Mouse (Mus musculus): ENCODE data around the gene Dcaf8. TPM values are rescaled to one million over a fixed set of nuclear protein-coding genes. Genes with fewer than 3 reads are reported as not detected.
A peak's percentile ranks its signal among the peaks of the same experiment; 100 is the strongest.

Dcaf8 gene
- total and polyA plus RNA-seq, 2 experiments from 2014 or later, result 62.7 to 76.8 TPM

DNA sequence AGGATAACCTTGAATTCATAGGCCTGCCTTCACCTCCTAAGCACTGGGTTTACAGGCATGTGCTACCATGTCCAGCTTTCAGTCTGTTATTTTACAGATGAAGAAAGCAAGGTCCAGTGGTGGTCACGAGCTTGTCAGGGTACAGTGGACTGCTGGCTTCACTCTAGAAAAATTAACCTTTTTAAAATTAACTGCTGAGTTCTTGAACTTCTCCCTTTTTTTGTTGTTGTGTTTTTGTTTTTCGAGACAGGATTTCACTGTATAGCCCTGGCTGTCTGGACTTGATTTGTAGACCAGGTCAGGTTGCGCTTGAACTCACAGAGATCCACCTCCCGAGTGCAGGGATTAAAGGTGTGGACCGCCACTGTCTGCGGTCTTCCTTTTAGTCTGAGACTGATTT, 15.1 kb downstream of the Dcaf8 start:
- no peaks in the 10 kb centered on the region for H3K9me3 ChIP-seq (ENCODE audit: low read length)
- no peak for TF ChIP-seq CTCF (IDR thresholded peaks at IDR 0.05; ENCODE audit: low read depth)
- H3K27ac ChIP-seq (ENCODE audit: low read depth, low read length), result no peak overlapping the region
- no peak for DNase-seq
- H3K9ac ChIP-seq, result no peak overlapping the region
- 86% methylated on average over 6 of the region's 6 CpGs for WGBS
- H3K4me1 ChIP-seq (ENCODE audit: insufficient read depth), result no peaks in the 10 kb centered on the region
- H3K27me3 ChIP-seq (ENCODE audit: insufficient read depth, low read length), result no peaks in the 10 kb centered on the region
- peaks cover 17% of the 10 kb centered on the region for H3K36me3 ChIP-seq (ENCODE audit: insufficient read depth)
- H3K4me3 ChIP-seq (ENCODE audit: low read depth, low read length), result no peak overlapping the region
- no peak for ATAC-seq
- H3K4me2 ChIP-seq (ENCODE audit: low read depth), result no peak overlapping the region

DNA sequence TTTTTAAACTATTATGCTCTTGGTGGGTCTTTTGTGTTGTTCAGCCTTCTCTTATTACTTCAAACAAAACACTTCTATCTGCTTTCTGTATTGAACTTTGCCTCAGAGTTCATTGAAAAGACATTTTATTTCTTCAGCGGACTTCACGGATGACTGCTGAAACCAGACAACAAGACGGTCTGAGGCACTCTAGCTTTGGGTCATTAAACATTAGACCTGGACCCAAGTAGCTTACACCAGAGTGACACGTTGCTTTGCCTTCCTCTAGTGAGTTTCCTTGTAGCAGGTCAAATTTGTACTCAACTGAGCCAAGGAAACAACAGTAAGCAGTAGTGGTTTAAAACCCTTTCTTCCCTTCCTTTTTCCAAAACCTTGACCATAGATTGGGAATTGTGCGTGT, 20.0 kb downstream of the Dcaf8 start:
- TF ChIP-seq CTCF (IDR thresholded peaks at IDR 0.05; ENCODE audit: low read depth), result no peak
- Histone ChIP-seq H3K9ac (no peak overlapping the region), H3K4me1 (ENCODE audit: insufficient read depth) (no peaks in the 10 kb centered on the region), H3K27me3 (ENCODE audit: insufficient read depth, low read length) (no peaks in the 10 kb centered on the region), H3K27ac (ENCODE audit: low read depth, low read length) (no peak overlapping the region), H3K4me2 (ENCODE audit: low read depth) (no peak overlapping the region), H3K36me3 (ENCODE audit: insufficient read depth) (peaks cover 37% of the 10 kb centered on the region), H3K9me3 (ENCODE audit: low read length) (no peaks in the 10 kb centered on the region), H3K4me3 (ENCODE audit: low read depth, low read length) (no peak overlapping the region)
- WGBS, result 68% methylated on average over 5 of the region's 5 CpGs
- no peak for DNase-seq
- no peak for ATAC-seq

DNA sequence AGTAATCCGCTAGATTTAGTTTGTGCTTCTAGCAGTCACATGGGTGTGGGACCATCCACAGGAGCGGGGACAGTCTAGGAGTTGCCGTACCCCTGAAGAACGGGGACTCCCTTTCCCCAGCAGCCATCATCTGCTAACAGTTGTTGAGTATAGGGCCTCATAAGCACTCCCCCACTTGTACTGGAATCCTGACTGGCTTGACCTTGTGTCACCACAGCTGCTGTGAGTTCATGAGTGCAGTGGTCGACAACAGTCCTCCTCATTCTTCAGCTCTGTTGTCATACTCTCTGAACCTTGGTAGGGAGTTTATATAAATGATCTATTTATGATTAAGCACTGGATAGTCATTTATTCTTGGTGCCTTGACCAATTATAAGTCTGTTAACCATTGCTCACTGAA, 21.9 kb downstream of the Dcaf8 start:
- no peak for DNase-seq
- no peak for TF ChIP-seq CTCF (IDR thresholded peaks at IDR 0.05; ENCODE audit: low read depth)
- H3K27ac ChIP-seq (ENCODE audit: low read depth, low read length), result no peak overlapping the region
- no peaks in the 10 kb centered on the region for H3K9me3 ChIP-seq (ENCODE audit: low read length)
- no peak overlapping the region for H3K4me2 ChIP-seq (ENCODE audit: low read depth)
- H3K4me1 ChIP-seq (ENCODE audit: insufficient read depth), result no peaks in the 10 kb centered on the region
- 98% methylated on average over 5 of the region's 5 CpGs for WGBS
- H3K36me3 ChIP-seq (ENCODE audit: insufficient read depth), result peaks cover 54% of the 10 kb centered on the region
- no peak for ATAC-seq
- H3K9ac ChIP-seq, result no peak overlapping the region
- no peak overlapping the region for H3K4me3 ChIP-seq (ENCODE audit: low read depth, low read length)
- no peaks in the 10 kb centered on the region for H3K27me3 ChIP-seq (ENCODE audit: insufficient read depth, low read length)

DNA sequence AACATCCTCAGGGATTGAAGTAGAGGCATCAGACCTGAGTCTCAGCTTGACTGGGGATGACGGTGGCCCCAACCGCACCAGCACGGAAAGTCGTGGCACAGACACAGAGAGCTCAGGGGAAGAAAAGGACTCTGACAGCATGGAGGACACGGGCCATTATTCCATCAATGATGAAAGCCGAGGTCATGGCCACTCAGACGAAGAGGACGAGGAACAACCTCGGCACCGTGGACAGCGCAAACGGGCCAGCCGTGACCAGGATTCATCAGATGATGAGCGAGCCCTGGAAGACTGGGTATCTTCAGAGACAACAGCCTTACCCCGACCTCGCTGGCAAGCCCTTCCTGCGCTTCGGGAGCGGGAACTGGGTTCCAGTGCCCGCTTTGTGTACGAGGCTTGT, 24.5 kb downstream of the Dcaf8 start:
- DNase-seq (no peak), ATAC-seq (no peak)
- WGBS, result 92% methylated on average over 21 of the region's 21 CpGs
- H3K9ac ChIP-seq, result no peak overlapping the region
- H3K4me2 ChIP-seq (ENCODE audit: low read depth), result no peak overlapping the region
- TF ChIP-seq CTCF (IDR thresholded peaks at IDR 0.05; ENCODE audit: low read depth), result no peak
- peaks cover 61% of the 10 kb centered on the region for H3K36me3 ChIP-seq (ENCODE audit: insufficient read depth)
- H3K9me3 ChIP-seq (ENCODE audit: low read length), result no peaks in the 10 kb centered on the region
- no peaks in the 10 kb centered on the region for H3K4me1 ChIP-seq (ENCODE audit: insufficient read depth)
- no peak overlapping the region for H3K4me3 ChIP-seq (ENCODE audit: low read depth, low read length)
- H3K27ac ChIP-seq (ENCODE audit: low read depth, low read length), result no peak overlapping the region
- no peaks in the 10 kb centered on the region for H3K27me3 ChIP-seq (ENCODE audit: insufficient read depth, low read length)

DNA sequence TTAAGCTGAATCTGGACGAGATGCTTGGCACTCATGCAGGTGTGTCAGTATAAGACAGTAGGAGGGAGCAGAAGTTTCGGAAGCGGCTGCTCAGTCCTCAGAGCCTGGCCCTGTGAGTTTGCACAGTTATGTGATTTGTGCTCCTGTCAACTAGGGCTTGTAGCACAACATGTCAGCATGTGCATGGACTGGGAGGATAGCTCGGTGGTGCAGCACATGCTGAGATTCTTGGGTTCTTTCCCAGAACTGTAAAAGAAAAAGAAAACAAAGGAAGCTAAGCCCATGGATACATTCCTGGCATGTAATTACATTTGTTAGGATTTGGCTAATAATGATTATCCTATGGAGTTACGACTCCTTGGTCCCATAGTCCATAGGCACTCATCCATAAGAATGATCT, 25.3 kb downstream of the Dcaf8 start:
- no peak overlapping the region for H3K9ac ChIP-seq
- no peak overlapping the region for H3K4me3 ChIP-seq (ENCODE audit: low read depth, low read length)
- peaks cover 64% of the 10 kb centered on the region for H3K36me3 ChIP-seq (ENCODE audit: insufficient read depth)
- peak; percentile 87 for ATAC-seq
- no peak for TF ChIP-seq CTCF (IDR thresholded peaks at IDR 0.05; ENCODE audit: low read depth)
- 43% methylated on average over 5 of the region's 5 CpGs for WGBS
- no peaks in the 10 kb centered on the region for H3K9me3 ChIP-seq (ENCODE audit: low read length)
- H3K4me2 ChIP-seq (ENCODE audit: low read depth), result no peak overlapping the region
- H3K4me1 ChIP-seq (ENCODE audit: insufficient read depth), result no peaks in the 10 kb centered on the region
- no peak for DNase-seq
- no peaks in the 10 kb centered on the region for H3K27me3 ChIP-seq (ENCODE audit: insufficient read depth, low read length)
- H3K27ac ChIP-seq (ENCODE audit: low read depth, low read length), result no peak overlapping the region

DNA sequence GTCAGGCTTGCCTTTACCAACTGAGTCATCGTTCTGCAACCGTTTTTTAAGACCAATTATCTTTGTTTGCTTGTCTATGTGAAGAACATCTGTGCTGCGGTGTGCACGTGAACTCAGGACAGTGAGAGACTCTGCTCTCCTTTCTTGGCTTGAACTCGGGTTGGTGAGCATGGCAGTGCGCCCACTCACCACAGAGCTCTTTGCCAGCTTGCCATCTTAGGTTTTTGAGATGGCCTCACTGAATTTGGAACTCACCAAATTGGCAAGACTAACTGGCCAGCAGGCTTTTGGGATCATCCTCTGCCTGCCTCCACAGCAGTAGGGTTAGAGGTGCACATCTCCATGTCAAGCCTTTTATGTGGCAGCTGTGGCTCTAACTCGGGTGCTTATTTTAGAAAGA, 29.9 kb downstream of the Dcaf8 start:
- ATAC-seq (no peak), DNase-seq (no peak)
- Histone ChIP-seq H3K4me3 (ENCODE audit: low read depth, low read length) (no peak overlapping the region), H3K4me1 (ENCODE audit: insufficient read depth) (no peaks in the 10 kb centered on the region), H3K36me3 (ENCODE audit: insufficient read depth) (peaks cover 52% of the 10 kb centered on the region), H3K4me2 (ENCODE audit: low read depth) (no peak overlapping the region), H3K9me3 (ENCODE audit: low read length) (no peaks in the 10 kb centered on the region), H3K9ac (no peak overlapping the region), H3K27me3 (ENCODE audit: insufficient read depth, low read length) (no peaks in the 10 kb centered on the region), H3K27ac (ENCODE audit: low read depth, low read length) (no peak overlapping the region)
- 66% methylated on average over 7 of the region's 7 CpGs for WGBS
- TF ChIP-seq CTCF (IDR thresholded peaks at IDR 0.05; ENCODE audit: low read depth), result no peak

DNA sequence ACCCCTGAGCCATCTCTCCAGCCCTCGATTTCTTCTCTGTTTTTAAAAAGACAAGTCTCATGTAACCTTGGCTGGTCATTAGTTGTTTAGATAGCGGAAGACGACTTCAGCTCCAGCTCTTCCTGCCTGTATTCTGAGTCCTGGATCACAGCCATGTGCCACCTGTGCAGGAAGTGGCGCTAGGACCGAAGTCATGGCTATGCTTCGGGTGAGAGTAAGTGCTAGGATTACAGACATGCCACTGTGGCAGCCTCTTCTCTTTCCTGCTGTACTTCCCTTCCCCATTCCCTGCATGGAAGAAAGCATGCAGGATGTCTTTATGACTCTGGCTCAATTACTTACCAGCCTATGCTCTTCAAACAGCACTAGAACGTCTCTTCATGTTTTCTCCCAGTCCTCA, 31.2 kb downstream of the Dcaf8 start:
- Histone ChIP-seq H3K9ac (no peak overlapping the region), H3K27ac (ENCODE audit: low read depth, low read length) (no peak overlapping the region), H3K27me3 (ENCODE audit: insufficient read depth, low read length) (no peaks in the 10 kb centered on the region), H3K4me1 (ENCODE audit: insufficient read depth) (no peaks in the 10 kb centered on the region), H3K9me3 (ENCODE audit: low read length) (no peaks in the 10 kb centered on the region), H3K4me2 (ENCODE audit: low read depth) (no peak overlapping the region), H3K4me3 (ENCODE audit: low read depth, low read length) (no peak overlapping the region), H3K36me3 (ENCODE audit: insufficient read depth) (peaks cover 41% of the 10 kb centered on the region)
- ATAC-seq (no peak), DNase-seq (no peak)
- WGBS, result 71% methylated on average over 7 of the region's 7 CpGs
- no peak for TF ChIP-seq CTCF (IDR thresholded peaks at IDR 0.05; ENCODE audit: low read depth)

DNA sequence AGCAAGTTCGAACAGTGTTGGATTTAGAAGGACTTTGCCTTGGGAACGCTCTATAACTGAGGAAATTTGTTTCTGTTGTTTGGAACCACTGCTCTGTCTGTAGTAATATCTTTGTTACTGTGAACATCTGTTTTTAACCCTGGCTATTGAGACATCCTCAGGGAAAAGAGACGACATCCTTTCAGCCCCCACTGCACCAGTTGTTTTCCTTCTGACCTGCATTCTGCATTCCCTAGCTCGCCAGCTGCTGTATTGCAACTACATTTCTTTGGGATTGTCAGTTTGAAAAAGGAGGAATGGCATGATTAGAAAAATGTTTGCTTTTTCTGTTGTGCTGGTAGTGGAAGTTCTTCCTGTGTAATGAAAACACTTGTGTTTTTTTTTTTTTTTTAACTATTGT, 33.0 kb downstream of the Dcaf8 start:
- ATAC-seq (no peak), DNase-seq (no peak)
- Histone ChIP-seq H3K27ac (ENCODE audit: low read depth, low read length) (no peak overlapping the region), H3K36me3 (ENCODE audit: insufficient read depth) (peaks cover 25% of the 10 kb centered on the region), H3K27me3 (ENCODE audit: insufficient read depth, low read length) (no peaks in the 10 kb centered on the region), H3K9me3 (ENCODE audit: low read length) (no peaks in the 10 kb centered on the region), H3K9ac (no peak overlapping the region), H3K4me3 (ENCODE audit: low read depth, low read length) (no peak overlapping the region), H3K4me2 (ENCODE audit: low read depth) (no peak overlapping the region), H3K4me1 (ENCODE audit: insufficient read depth) (no peaks in the 10 kb centered on the region)
- TF ChIP-seq CTCF (IDR thresholded peaks at IDR 0.05; ENCODE audit: low read depth), result no peak
- 89% methylated on average over 4 of the region's 4 CpGs for WGBS

All from forebrain, postnatal 0 days (tissue).